Mouse (Mus musculus): ENCODE measurements around the gene Cntn5.

GRCm38 (mm10) chr9:9673277-9674049, 1231.1 kb downstream of the Cntn5 start:
- TF ChIP-seq MAX (IDR thresholded peaks at IDR 0.05) (no peak), CTCF (IDR thresholded peaks at IDR 0.05; ENCODE audit: control insufficient read depth, insufficient read depth, insufficient read length) (no peak), FOSL1 (IDR thresholded peaks at IDR 0.05; ENCODE audit: insufficient read depth, low read length, poor library complexity, severe bottlenecking) (no peak)

Data from C2C12 (cell line).